Mouse (Mus musculus): Measurements from ENCODE around the gene Pdss2.

Pdss2 gene

DNA sequence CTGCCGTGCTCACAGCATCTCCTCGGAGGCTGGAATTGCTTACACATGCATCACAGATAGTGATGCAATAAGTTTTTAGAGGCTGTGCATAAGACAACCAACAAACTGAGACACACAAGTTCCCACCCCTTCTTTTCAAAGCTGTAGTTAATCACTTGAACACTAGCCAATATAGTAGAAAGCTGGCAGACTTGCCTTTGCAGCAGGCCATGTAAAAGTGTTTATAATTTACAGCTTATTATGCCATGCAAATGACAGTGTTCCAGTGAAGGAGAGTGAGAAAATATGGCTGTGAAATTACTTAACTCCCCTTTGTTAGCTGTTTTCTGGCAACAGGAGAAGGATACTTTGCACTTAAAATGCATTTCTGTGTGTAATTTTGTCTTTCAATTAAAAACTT is 90.9 kb downstream of the Pdss2 start:
- no peak for DNase-seq (ENCODE audit: low read depth)

GRCm38 (mm10) chr10:43312658-43313417 is 91.6 kb downstream of the Pdss2 start:
- DNase-seq (ENCODE audit: low read depth), result no peak

GRCm38 (mm10) chr10:43315228-43315627 is 93.9 kb downstream of the Pdss2 start:
- no peak for DNase-seq (ENCODE audit: low read depth)

DNA sequence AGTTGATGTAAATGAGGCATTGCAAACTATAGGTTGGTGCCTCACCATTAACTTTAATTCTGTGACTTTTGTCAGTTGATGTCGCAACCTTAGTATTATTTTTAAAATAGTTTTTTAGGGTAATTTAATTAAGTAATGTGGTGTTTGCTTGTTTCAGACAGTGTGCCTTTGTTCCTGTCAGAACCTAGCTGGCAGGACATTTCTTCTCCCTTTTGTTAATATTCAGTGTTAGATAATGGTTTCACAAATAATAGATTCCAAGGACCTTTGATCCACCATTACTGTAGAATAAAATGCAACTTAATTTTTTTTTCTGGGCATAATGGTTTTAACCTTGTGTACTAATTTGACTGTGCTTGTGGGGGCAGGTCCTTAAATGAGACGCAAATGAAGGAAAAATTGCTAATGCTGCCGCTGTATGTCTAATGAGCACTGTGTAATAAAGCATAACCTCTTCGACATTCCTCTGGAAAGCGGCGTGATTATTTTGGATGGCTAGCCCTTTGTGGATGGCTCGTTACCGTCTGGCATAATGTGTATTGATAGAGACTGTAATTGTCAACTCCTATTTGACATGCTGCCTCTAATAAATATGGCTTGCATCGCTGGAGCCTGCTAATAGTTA is 96.2 kb downstream of the Pdss2 start:
- no peak for DNase-seq (ENCODE audit: low read depth)

- DNase-seq (ENCODE audit: low read depth), result no peak
Observed at GRCm38 (mm10) chr10:43321019-43321418, 99.7 kb downstream of the Pdss2 start.

DNA sequence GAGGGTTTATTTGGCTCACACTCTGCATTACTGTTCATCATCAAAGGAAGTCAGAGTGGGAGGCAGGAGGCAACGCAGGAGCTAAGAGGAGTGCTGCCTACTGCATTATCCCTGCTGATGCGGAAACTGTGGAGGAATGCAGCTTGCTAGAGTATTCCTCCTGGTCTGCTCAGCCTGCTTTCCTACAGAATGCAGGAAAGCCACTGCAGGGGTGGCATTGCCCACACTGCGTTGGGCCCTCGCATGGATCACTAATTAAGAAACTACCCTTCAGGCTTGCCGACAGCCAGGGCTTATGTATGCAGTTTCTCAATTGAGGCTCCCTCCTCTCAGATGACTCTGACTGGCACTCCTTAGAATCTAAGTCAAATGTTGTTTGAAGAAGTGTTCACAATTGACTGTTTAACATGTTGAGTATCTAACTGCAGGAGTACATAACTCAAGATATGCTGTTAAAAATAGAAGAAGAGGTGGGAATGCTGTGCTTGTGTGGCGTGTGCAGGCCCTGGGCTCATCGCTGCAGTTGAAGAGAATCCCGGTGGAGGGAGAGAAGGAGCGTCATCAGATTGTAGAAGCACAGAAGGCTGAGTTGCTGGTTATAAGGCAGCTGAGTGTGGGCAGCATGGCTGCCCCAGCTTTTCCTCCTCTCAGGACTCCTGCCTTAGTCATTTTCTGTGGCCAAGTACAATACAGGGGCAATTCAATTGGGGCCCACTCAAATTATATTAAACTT is 101.3 kb downstream of the Pdss2 start:
- DNase-seq (ENCODE audit: low read depth), result no peak

DNA sequence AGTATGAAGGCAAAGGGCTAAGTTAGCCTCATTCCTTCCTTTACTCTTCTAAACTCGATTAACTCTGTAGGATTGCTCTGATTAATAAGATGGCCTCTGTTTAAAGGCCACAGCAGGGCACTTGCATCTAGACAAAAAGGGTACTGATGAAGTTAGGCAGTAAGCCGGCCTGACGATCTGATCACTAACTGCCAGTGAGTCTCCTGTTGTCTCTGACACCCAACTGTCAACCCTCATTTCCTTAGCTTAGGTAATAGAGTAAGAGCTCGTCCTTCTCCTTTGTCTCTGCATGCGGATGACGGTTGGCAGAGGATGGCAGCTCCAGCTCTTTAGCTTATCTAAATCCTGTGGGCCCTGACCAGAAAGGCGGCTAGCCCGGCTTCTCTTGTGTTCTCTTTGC is 102.1 kb downstream of the Pdss2 start:
- DNase-seq (ENCODE audit: low read depth), result no peak

GRCm38 (mm10) chr10:43329813-43330212 is 108.5 kb downstream of the Pdss2 start:
- no peak for DNase-seq (ENCODE audit: low read depth)

GRCm38 (mm10) chr10:43330691-43331090 is 109.4 kb downstream of the Pdss2 start:
- no peak for DNase-seq (ENCODE audit: low read depth)

DNA sequence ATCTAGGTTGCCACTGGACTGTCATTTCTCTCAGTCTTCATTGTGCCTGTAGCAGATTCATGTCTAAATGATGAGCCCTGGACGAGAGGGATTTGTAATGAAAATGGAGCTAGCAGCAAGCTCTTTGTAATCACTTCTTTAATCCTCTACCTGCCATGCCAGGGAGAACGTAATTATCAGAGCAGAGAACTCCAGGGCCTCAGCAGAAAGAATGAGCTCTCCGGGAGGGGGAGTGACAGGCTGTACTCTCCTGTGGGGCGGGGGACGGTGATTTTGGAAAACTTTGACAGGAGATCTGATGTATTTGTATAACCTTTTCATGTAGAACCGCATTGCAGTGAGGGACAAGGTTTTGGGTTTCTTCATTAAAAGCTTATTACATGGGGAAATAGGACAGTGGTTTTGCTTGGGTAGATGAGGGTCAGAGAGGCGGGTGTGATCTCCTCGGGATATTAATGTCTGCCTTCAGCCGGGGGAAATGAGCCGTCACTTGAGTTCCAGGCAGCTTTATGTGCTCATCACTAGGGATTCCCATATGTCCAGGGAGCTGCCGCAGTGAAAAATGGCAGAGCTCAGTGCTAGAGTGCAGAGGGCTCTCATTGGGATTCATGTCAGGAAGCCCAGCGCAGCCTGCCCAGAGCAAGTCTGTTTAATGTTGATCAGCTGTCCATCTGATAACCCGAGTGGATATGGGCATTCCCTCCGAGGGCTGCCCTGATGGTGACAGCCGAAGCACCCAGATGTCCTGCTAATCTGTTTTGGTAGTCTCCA is 110.8 kb downstream of the Pdss2 start:
- no peak for DNase-seq (ENCODE audit: low read depth)

DNA sequence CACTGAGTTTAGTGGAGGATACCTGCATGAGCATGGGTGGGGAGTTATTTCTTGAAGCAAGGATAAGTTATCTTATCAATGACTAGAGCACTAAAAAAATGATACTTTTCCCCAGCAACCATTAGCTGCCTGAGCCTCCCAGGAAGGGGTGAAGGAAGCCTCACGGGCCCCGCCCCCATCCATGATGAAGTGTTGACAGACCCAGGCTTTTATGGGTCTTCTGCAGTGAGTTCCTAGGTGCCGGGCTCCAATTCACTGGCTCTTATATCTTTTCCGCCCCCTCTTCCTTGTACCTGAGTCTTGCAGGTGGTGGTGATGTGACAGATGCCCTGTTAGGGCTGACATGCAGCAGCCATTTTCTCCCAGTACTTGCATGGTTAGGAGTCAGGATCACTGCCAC is 114.6 kb downstream of the Pdss2 start:
- DNase-seq (ENCODE audit: low read depth), result no peak

- no peak for DNase-seq (ENCODE audit: low read depth)
Observed at GRCm38 (mm10) chr10:43337110-43337509, 115.8 kb downstream of the Pdss2 start.

DNA sequence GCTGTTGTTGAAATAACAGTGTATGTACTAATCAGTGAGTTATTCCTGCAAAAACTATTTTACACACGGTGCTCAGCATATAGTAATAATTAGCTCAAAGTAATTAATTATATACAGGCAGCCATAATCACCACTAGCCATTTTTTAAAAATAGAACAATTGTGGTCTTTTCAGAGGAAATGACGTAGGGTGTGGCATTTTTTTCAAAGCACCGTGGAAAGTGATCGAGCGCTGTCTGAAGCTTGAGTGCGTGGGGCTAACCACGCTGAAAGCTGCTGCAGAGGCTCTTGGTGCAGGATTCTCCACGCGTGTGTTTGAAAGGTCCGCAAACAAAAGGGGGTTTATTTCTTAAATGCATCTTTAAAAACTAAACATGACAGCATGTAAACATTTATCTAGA is 118.5 kb downstream of the Pdss2 start:
- DNase-seq (ENCODE audit: low read depth), result no peak

DNA sequence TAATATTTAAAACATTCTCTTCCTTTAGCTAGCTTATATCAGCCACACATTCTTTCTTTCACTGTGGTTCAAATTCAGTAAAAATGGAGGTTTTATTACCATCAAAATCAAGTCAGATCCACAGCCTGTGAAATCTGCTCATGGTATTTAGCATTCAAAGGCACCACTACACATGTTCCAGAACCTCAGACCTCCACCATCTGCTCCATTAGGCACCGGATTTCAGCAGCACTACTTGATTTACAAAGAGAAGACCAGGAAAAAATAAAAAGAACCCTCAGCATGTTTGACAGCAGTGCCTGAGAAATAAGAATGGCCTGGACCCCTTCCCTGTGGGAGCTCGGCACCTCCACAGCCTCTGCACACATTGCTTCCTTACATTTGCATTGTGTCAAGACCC is 128.4 kb downstream of the Pdss2 start:
- DNase-seq (ENCODE audit: low read depth), result no peak

DNA sequence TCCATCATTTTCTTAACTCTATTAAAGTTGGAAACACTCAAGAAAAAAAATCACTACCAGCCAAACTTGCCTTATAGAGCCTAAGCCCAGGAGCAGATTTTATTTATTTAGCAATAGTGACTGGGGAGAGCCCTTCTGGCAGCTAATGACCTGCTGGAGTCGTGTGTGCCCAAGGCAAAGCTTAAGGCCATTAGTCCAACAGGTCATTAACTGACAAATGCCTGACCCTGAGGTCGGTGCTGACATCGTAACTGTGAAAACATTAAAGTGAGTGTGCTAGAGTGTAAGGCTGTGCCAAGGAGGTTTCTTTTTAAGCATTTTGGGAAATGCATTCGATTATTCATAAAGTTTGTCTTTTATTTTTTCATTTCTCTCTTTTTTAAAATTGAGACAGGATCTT is 136.6 kb downstream of the Pdss2 start:
- no peak for DNase-seq (ENCODE audit: low read depth)

DNA sequence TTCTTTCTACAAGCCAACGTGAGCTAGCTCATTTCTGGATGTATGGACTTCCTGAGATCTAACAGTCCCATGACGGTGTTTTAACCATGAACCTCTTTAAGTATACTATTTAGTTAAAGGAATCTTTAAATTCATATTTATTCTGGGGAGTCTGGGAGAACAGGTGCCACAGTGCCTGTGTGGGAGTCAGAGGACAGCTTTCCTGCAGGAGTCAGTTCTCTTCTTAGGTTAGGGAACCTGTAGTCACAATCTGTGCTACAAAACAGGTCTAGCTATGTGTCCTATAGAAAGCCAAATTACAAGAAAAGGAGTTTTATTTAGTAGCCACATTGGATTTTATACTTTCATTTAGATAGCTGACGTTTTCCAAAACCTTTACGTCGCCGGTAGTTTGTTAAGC is 141.7 kb downstream of the Pdss2 start:
- DNase-seq (ENCODE audit: low read depth), result no peak

- no peak for DNase-seq (ENCODE audit: low read depth)
Observed at GRCm38 (mm10) chr10:43363431-43363851, 142.2 kb downstream of the Pdss2 start.

DNA sequence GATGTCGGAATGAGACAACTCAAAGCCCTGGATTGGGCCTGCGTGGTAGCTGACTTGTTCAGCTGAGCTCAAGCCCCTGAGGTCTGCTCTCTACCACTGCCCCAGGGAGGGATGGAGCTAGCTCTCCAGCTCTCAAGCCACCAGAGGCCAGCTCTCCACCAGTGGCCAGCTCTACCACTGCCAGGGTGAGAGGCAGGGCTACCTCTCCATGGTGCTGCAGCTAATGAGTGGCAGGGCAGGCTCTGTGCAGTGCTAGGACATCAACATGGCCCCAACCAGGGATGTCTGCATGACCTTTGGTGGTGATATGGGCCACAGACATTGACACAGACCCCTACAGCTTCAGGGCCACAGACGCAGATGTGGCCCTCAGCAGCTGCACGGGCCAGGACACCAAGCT is 144.6 kb downstream of the Pdss2 start:
- DNase-seq (ENCODE audit: low read depth), result no peak

DNA sequence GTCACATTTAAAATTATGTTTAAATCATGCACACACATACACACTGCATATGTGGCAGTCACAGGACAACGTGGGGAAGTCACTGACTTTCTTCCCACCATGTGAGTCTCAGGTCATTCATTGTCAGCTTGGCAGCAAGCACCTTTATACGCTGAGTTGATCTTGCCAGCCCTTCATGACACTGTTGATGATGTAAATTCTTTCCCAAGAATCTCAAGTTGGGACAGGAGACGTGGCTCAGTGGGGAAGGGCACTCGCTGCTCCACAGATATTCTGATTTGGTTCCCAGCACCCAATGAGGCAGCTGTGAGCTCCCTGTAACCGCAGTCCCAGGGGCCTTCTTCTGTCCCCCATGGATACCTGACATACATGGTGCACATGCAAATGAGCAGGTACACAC is 147.3 kb downstream of the Pdss2 start:
- no peak for DNase-seq (ENCODE audit: low read depth)

GRCm38 (mm10) chr10:43372315-43372714 is 151.0 kb downstream of the Pdss2 start:
- no peak for DNase-seq (ENCODE audit: low read depth)

GRCm38 (mm10) chr10:43373035-43373434 is 151.7 kb downstream of the Pdss2 start:
- DNase-seq (ENCODE audit: low read depth), result no peak

DNA sequence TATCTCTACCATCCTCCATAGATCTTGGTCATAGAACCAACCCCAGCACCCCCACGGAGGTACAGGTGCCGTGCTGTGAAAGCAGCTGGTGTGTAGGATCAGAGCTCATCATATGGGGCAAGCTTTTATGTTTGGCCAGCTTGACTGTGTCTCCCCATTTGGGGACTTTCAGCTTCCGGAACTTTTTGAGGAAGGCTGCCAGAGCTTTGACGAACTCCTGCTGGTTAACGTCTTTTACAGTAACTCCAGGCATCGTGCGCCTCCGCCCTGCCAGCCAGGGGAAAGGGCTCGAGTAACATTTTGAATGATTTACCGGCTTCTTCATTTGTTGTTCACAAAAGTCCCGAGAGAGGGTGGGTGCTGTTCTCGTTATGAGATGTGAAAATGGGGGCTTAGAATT is 152.4 kb downstream of the Pdss2 start:
- no peak for DNase-seq (ENCODE audit: low read depth)
